Mouse (Mus musculus) spleen, adult 2 months (tissue): Measurements from ENCODE around the gene Vma21.

ENCODE experiments used
- CTCF ChIP-seq: fragments of 200-500 bp; IDR thresholded peaks from 2 replicates; pipeline ENCODE4 v1.5.1; 2011; ENCODE audit warnings: mild to moderate bottlenecking, inconsistent platforms; ENCODE audit not compliant: insufficient read depth, insufficient read length, insufficient replicate concordance; ENCODE audit errors: extremely low read depth
- POLR2A ChIP-seq: fragments of 200-500 bp; IDR thresholded peaks from 2 replicates; pipeline ENCODE4 v1.6.1; 2011; ENCODE audit warnings: low read depth, low read length, inconsistent platforms

- TF ChIP-seq POLR2A (no peak), CTCF (no peak)
Observed at GRCm38 (mm10) chrX:71846696-71847095, 31.0 kb downstream of the Vma21 start.
